Mouse (Mus musculus): ENCODE data around the gene Zcchc18. TPM values are rescaled to one million over a fixed set of nuclear protein-coding genes. Genes with fewer than 3 reads are reported as not detected.

The Zcchc18 gene
- polyA plus RNA-seq, 1 experiment, result 0.65 TPM

DNA sequence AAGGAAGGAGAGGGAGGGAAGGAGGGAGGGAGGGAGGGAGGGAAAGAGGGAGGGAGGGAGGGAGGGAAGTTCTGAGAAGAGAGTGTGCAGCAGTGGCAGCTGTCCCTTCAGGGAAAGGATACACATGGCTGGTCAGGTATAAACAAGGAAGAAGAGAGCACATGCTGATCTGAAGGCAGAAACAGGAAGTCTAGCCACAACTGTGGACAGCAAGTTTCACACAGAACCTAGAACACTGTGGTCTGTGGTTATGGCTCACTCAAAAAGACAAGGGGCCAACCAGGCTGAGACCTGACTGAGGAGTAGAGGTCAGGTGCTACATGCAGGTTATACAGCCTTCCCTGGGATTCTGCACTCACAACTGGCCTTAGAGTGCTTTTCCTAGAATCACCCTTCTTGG is 6.9 kb upstream of the Zcchc18 start:
- Histone ChIP-seq H3K36me3 (ENCODE audit: control insufficient read depth, insufficient read depth, low read length) (no peaks in the 10 kb centered on the region), H3K4me3 (ENCODE audit: control insufficient read depth, insufficient read depth, low read length) (no peak overlapping the region), H3K27me3 (ENCODE audit: control insufficient read depth, insufficient read depth, low read length) (no peaks in the 10 kb centered on the region), H3K27ac (ENCODE audit: control insufficient read depth, insufficient read depth, low read length) (no peak overlapping the region), H3K4me1 (replicated peaks; ENCODE audit: control insufficient read depth, insufficient read depth, low read length) (peaks cover 6% of the 10 kb centered on the region)
- TF ChIP-seq POLR2A (IDR thresholded peaks at IDR 0.05; ENCODE audit: control insufficient read depth, extremely low read depth, insufficient read depth, low read length, poor library complexity), result no peak
- no peak for TF ChIP-seq CTCF (IDR thresholded peaks at IDR 0.05; ENCODE audit: borderline replicate concordance, control insufficient read depth, extremely low read depth, insufficient read depth, low read length, poor library complexity)
- no peak for DNase-seq

DNA sequence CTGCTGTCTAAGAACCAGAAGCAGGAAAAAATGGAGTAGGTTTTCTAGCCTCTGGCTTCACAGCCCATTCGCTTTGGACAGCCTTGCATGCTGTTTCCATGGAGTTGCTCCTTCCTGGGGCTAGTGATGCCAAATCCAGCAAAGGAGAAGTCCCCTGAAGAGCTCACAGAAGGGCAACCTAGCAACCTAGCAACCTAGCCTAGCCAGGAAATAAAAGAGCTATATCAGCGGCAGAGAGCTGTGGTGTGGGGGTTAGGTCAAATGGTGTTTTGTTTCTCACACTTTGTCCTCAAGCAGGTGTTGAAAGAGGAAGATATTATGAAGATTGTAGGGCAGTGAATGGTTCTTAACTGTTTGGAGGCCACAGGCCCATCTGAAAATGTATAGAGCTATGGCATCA is 1.7 kb upstream of the Zcchc18 start:
- TF ChIP-seq POLR2A (IDR thresholded peaks at IDR 0.05; ENCODE audit: control insufficient read depth, extremely low read depth, insufficient read depth, low read length, poor library complexity) (no peak), CTCF (IDR thresholded peaks at IDR 0.05; ENCODE audit: borderline replicate concordance, control insufficient read depth, extremely low read depth, insufficient read depth, low read length, poor library complexity) (no peak)
- Histone ChIP-seq H3K4me1 (replicated peaks; ENCODE audit: control insufficient read depth, insufficient read depth, low read length) (peaks cover 6% of the 10 kb centered on the region), H3K27ac (ENCODE audit: control insufficient read depth, insufficient read depth, low read length) (no peak overlapping the region), H3K36me3 (ENCODE audit: control insufficient read depth, insufficient read depth, low read length) (no peaks in the 10 kb centered on the region), H3K27me3 (ENCODE audit: control insufficient read depth, insufficient read depth, low read length) (no peaks in the 10 kb centered on the region), H3K4me3 (ENCODE audit: control insufficient read depth, insufficient read depth, low read length) (no peak overlapping the region)
- DNase-seq, result no peak
- 43% methylated on average over 2 of the region's 2 CpGs for WGBS

DNA sequence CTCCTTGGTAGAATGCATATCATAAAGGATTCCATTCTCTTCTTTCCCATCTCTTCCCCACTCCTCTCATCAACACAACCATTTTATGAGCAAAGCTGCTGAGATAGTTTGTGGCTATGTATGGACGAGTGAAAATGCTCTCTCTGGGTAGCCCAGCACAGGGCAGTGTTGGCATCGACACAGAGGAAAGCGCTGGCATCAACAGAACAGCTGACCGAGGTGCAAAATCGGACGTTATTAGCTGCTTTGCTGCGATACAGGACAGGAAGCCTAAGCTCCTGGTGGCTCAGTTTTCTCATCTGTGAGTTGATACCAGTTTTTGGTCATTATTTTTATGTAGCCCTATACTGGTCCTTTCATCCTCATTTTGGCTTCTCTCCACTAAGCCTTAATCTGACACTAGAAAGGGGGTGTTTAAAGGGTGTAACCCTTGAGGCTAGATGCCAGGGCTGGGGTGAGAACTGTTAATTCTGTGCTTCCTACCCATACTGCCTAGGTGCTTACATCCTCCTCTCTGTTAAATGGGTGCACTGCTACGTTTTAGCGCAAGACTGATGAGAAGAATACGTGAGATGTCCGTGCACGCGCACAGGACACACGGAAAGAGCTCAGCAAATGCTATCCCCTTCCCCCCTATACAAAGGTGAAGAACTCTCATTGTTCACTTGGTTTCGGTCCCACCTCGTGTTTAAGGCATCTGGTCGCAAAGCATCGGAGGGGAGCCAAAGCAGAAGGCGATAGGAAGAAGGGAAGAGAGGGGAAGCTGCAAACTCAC is 577 bp upstream of the Zcchc18 start:
- peaks cover 3% of the 10 kb centered on the region; the same call in 1 of the 2 replicates for H3K4me1 ChIP-seq (replicated peaks; ENCODE audit: control insufficient read depth, insufficient read depth, low read length)
- H3K36me3 ChIP-seq (ENCODE audit: control insufficient read depth, insufficient read depth, low read length), result no peaks in the 10 kb centered on the region
- H3K4me3 ChIP-seq (ENCODE audit: control insufficient read depth, insufficient read depth, low read length), result peak overlapping the region; percentile 72
- 1% methylated on average over 19 of the region's 19 CpGs for WGBS
- DNase-seq, result no peak
- TF ChIP-seq POLR2A (IDR thresholded peaks at IDR 0.05; ENCODE audit: control insufficient read depth, extremely low read depth, insufficient read depth, low read length, poor library complexity) (no peak), CTCF (IDR thresholded peaks at IDR 0.05; ENCODE audit: borderline replicate concordance, control insufficient read depth, extremely low read depth, insufficient read depth, low read length, poor library complexity) (no peak)
- no peak overlapping the region for H3K27ac ChIP-seq (ENCODE audit: control insufficient read depth, insufficient read depth, low read length)
- H3K27me3 ChIP-seq (ENCODE audit: control insufficient read depth, insufficient read depth, low read length), result no peaks in the 10 kb centered on the region

DNA sequence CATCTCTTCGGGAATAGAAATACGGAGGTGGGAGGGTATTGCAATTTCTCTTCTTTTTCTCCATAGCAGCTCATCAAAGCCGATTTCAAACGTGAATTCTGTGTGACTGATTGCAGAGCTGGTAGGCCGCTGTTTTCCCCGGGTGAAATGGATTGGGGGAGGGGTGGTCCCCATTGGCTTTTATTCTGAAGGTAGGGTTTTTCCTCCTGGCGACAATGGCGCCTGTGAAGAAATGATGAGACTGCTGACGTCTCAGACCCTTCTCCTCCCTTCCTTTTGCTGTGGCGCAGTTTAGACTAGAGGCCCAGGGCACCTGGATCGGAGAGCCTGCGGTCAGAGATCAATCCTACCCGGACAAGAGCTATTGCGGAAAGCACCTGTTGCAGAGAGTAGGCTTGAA is 686 bp downstream of the Zcchc18 start:
- H3K27ac ChIP-seq (ENCODE audit: control insufficient read depth, insufficient read depth, low read length), result no peak overlapping the region
- no peak for TF ChIP-seq CTCF (IDR thresholded peaks at IDR 0.05; ENCODE audit: borderline replicate concordance, control insufficient read depth, extremely low read depth, insufficient read depth, low read length, poor library complexity)
- no peak for TF ChIP-seq POLR2A (IDR thresholded peaks at IDR 0.05; ENCODE audit: control insufficient read depth, extremely low read depth, insufficient read depth, low read length, poor library complexity)
- H3K4me3 ChIP-seq (ENCODE audit: control insufficient read depth, insufficient read depth, low read length), result no peak overlapping the region
- H3K36me3 ChIP-seq (ENCODE audit: control insufficient read depth, insufficient read depth, low read length), result no peaks in the 10 kb centered on the region
- peaks cover 3% of the 10 kb centered on the region; the same call in 1 of the 2 replicates for H3K4me1 ChIP-seq (replicated peaks; ENCODE audit: control insufficient read depth, insufficient read depth, low read length)
- H3K27me3 ChIP-seq (ENCODE audit: control insufficient read depth, insufficient read depth, low read length), result no peaks in the 10 kb centered on the region
- DNase-seq, result no peak
- WGBS, result 57% methylated on average over 13 of the region's 14 CpGs

DNA sequence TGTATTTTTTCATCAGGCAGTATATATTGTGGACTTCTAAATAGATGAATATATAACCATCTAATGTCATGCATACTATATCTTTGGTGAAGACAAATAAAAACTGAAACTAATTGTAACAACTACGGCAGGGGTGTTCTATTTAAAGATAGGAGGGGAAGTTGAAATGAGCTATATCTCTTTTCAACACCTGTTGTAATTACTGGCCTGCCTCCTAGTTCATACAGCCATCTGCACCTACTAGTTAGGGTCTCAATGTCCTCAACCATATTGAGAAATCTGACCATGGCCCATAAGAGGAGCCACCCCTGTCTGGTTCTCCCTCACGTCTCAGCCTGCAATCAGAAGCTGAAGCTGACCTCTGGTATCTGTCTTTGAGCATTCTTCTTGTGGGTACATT is 3.3 kb downstream of the Zcchc18 start:
- no peaks in the 10 kb centered on the region for H3K27me3 ChIP-seq (ENCODE audit: control insufficient read depth, insufficient read depth, low read length)
- DNase-seq, result no peak
- TF ChIP-seq POLR2A (IDR thresholded peaks at IDR 0.05; ENCODE audit: control insufficient read depth, extremely low read depth, insufficient read depth, low read length, poor library complexity), result no peak
- TF ChIP-seq CTCF (IDR thresholded peaks at IDR 0.05; ENCODE audit: borderline replicate concordance, control insufficient read depth, extremely low read depth, insufficient read depth, low read length, poor library complexity), result no peak
- H3K36me3 ChIP-seq (ENCODE audit: control insufficient read depth, insufficient read depth, low read length), result no peaks in the 10 kb centered on the region
- no peak overlapping the region for H3K27ac ChIP-seq (ENCODE audit: control insufficient read depth, insufficient read depth, low read length)
- H3K4me1 ChIP-seq (replicated peaks; ENCODE audit: control insufficient read depth, insufficient read depth, low read length), result peaks cover 3% of the 10 kb centered on the region; the same call in 1 of the 2 replicates
- WGBS, result 49% methylated on average over 2 of the region's 2 CpGs
- H3K4me3 ChIP-seq (ENCODE audit: control insufficient read depth, insufficient read depth, low read length), result no peak overlapping the region

DNA sequence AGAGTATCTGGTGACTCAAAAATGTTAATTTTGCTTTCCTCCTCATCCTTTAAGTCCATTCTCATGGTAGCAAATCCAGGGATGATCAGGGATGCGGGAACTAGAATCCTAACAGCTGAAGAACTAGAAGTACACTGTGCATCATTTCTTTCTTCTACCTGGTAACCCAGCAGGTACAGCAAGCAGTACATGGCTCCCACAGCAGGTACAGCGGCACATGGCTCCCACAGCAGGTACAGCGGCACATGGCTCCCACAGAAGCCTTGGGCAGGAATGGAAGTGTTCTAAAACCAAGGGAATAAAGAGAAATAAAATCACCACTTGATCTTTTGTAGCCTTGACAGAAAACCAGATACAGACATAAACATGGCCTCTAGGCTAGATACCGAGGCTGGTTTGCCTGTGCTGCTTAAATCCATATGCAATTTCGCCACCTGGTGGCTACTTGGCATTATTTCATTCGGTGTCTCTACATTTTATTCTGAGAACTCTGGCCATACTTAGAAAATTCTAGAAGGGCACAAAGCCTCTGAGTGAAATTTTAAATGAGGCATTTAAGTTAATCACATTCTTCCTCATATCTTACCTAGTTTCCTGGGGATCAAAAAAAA is 22.2 kb downstream of the Zcchc18 start:
- Histone ChIP-seq H3K4me1 (replicated peaks; ENCODE audit: control insufficient read depth, insufficient read depth, low read length) (no peaks in the 10 kb centered on the region), H3K27me3 (ENCODE audit: control insufficient read depth, insufficient read depth, low read length) (no peaks in the 10 kb centered on the region), H3K4me3 (ENCODE audit: control insufficient read depth, insufficient read depth, low read length) (no peak overlapping the region), H3K36me3 (ENCODE audit: control insufficient read depth, insufficient read depth, low read length) (no peaks in the 10 kb centered on the region), H3K27ac (ENCODE audit: control insufficient read depth, insufficient read depth, low read length) (no peak overlapping the region)
- DNase-seq, result peak; percentile 37
- TF ChIP-seq CTCF (IDR thresholded peaks at IDR 0.05; ENCODE audit: borderline replicate concordance, control insufficient read depth, extremely low read depth, insufficient read depth, low read length, poor library complexity) (no peak), POLR2A (IDR thresholded peaks at IDR 0.05; ENCODE audit: control insufficient read depth, extremely low read depth, insufficient read depth, low read length, poor library complexity) (no peak)
- 51% methylated on average over 6 of the region's 6 CpGs for WGBS
